Mouse (Mus musculus) heart, embryonic 13.5 days (tissue): ENCODE results near the gene Cat. TPM values are rescaled to one million over a fixed set of nuclear protein-coding genes. Genes with fewer than 3 reads are reported as not detected.

Experiments
- ATAC-seq: fragments of 200-750 bp; cut with Nextera tagmentation; 2 replicates; pipeline ENCODE4 v1.8.0; 2017; ENCODE audit warnings: moderate TSS enrichment; ENCODE audit not compliant: insufficient number of reproducible peaks, low FRiP score, low TSS enrichment; ENCODE audit errors: extremely low read depth
- H3K27ac ChIP-seq: fragments of 300-500 bp; sonication (generic); replicated peaks from 2 replicates; pipeline ENCODE4 v1.5.1; 2015; ENCODE audit warnings: moderate library complexity, mild to moderate bottlenecking, inconsistent platforms
- H3K27me3 ChIP-seq: fragments of 300-500 bp; sonication (generic); replicated peaks from 2 replicates; pipeline ENCODE4 v1.6.1; 2015; ENCODE audit warnings: mild to moderate bottlenecking, inconsistent platforms
- H3K36me3 ChIP-seq: fragments of 300-500 bp; sonication (generic); 2 replicates; pipeline ENCODE4 v1.6.1; 2015; ENCODE audit warnings: mild to moderate bottlenecking, inconsistent platforms
- H3K4me1 ChIP-seq: fragments of 300-500 bp; sonication (generic); 2 replicates; pipeline ENCODE4 v1.6.1; 2015; ENCODE audit warnings: inconsistent platforms
- H3K4me2 ChIP-seq: fragments of 300-500 bp; sonication (generic); 2 replicates; pipeline ENCODE4 v1.6.1; 2015; ENCODE audit warnings: inconsistent platforms, mild to moderate bottlenecking, moderate library complexity
- H3K4me3 ChIP-seq: fragments of 300-500 bp; sonication (generic); 2 replicates; pipeline ENCODE4 v1.5.1; 2015; ENCODE audit warnings: moderate library complexity, mild to moderate bottlenecking, inconsistent platforms
- H3K9ac ChIP-seq: fragments of 300-500 bp; sonication (generic); 2 replicates; pipeline ENCODE4 v1.6.1; 2015; ENCODE audit warnings: inconsistent platforms, mild to moderate bottlenecking, moderate library complexity
- H3K9me3 ChIP-seq: fragments of 300-500 bp; sonication (generic); 2 replicates; pipeline ENCODE4 v1.6.1; 2016; ENCODE audit warnings: inconsistent platforms
- WGBS: fragments of 180-500 bp; shearing (Covaris S2); methylation state at CpG from one replicate; pipeline ENCODE4 v1.1.7; 2015; ENCODE audit warnings: mixed read lengths; 5-methylcytosine and 5-hydroxymethylcytosine counted together
- polyA plus RNA-seq: library from polyadenylated mRNA; unstranded; fragments of >200 nt; fragmentation: Nextera tagmentation; extraction: Ambion mirVana; gene quantifications from 2 replicates; pipeline ENCODE4 v1.2.1, GENCODE M21; 2015

Gene Cat
- polyA plus RNA-seq, 1 experiment from 2014 or later, result 81.0 TPM

GRCm38 (mm10) chr2:103456646-103457045 lies 28.3 kb downstream of the Cat start:
- no peak overlapping the region for H3K4me2 ChIP-seq
- 14% methylated on average over 10 of the region's 10 CpGs for WGBS
- ATAC-seq, result no peak

GRCm38 (mm10) chr2:103455748-103456147 lies 29.2 kb downstream of the Cat start:
- no peak overlapping the region for H3K4me3 ChIP-seq
- WGBS, result 95% methylated on average over 7 of the region's 7 CpGs
- H3K9ac ChIP-seq, result no peak overlapping the region
- no peak overlapping the region for H3K4me2 ChIP-seq
- no peak for ATAC-seq
- H3K27ac ChIP-seq, result no peak overlapping the region
- no peaks in the 10 kb centered on the region for H3K27me3 ChIP-seq
- H3K36me3 ChIP-seq, result peaks cover 80% of the 10 kb centered on the region
- H3K9me3 ChIP-seq, result no peaks in the 10 kb centered on the region
- H3K4me1 ChIP-seq, result no peaks in the 10 kb centered on the region

More at GRCm38 (mm10) chr2:103456646-103457045, 28.3 kb downstream of the Cat start:
- Histone ChIP-seq H3K4me1 (no peaks in the 10 kb centered on the region), H3K9me3 (no peaks in the 10 kb centered on the region), H3K36me3 (peaks cover 88% of the 10 kb centered on the region), H3K9ac (no peak overlapping the region), H3K27me3 (no peaks in the 10 kb centered on the region), H3K4me3 (no peak overlapping the region), H3K27ac (no peak overlapping the region)

- peaks cover 5% of the 10 kb centered on the region for H3K4me1 ChIP-seq
- no peak overlapping the region for H3K4me2 ChIP-seq
- peaks cover 49% of the 10 kb centered on the region for H3K36me3 ChIP-seq
- no peak overlapping the region for H3K27ac ChIP-seq
- peaks cover 4% of the 10 kb centered on the region for H3K27me3 ChIP-seq
- H3K4me3 ChIP-seq, result no peak overlapping the region
- H3K9ac ChIP-seq, result no peak overlapping the region
- H3K9me3 ChIP-seq, result no peaks in the 10 kb centered on the region
- no peak for ATAC-seq
- WGBS, result 82% methylated on average over 5 of the region's 5 CpGs
Observed at GRCm38 (mm10) chr2:103452550-103452949, 32.4 kb downstream of the Cat start.

- H3K9me3 ChIP-seq, result no peaks in the 10 kb centered on the region
- H3K27me3 ChIP-seq, result peaks cover 10% of the 10 kb centered on the region
- peaks cover 5% of the 10 kb centered on the region for H3K4me1 ChIP-seq
- H3K9ac ChIP-seq, result no peak overlapping the region
- H3K36me3 ChIP-seq, result peaks cover 31% of the 10 kb centered on the region
- WGBS, result 89% methylated on average over 8 of the region's 8 CpGs
- H3K4me3 ChIP-seq, result no peak overlapping the region
- ATAC-seq, result no peak
- H3K4me2 ChIP-seq, result no peak overlapping the region
- H3K27ac ChIP-seq, result no peak overlapping the region
Observed at GRCm38 (mm10) chr2:103450267-103450666, 34.7 kb downstream of the Cat start.

GRCm38 (mm10) chr2:103449813-103450212 lies 35.1 kb downstream of the Cat start:
- Histone ChIP-seq H3K36me3 (peaks cover 27% of the 10 kb centered on the region), H3K4me3 (no peak overlapping the region), H3K27ac (no peak overlapping the region), H3K9ac (no peak overlapping the region), H3K27me3 (peaks cover 10% of the 10 kb centered on the region), H3K4me1 (peaks cover 5% of the 10 kb centered on the region), H3K9me3 (no peaks in the 10 kb centered on the region), H3K4me2 (no peak overlapping the region)
- no peak for ATAC-seq
- 79% methylated on average over 7 of the region's 7 CpGs for WGBS

- no peak for ATAC-seq
- no peak overlapping the region for H3K9ac ChIP-seq
Observed at GRCm38 (mm10) chr2:103448947-103449560, 35.9 kb downstream of the Cat start.

GRCm38 (mm10) chr2:103446326-103446725 lies 38.6 kb downstream of the Cat start:
- no peak overlapping the region for H3K9ac ChIP-seq
- H3K36me3 ChIP-seq, result no peaks in the 10 kb centered on the region
- H3K4me3 ChIP-seq, result no peak overlapping the region
- no peaks in the 10 kb centered on the region for H3K9me3 ChIP-seq
- H3K27me3 ChIP-seq, result peaks cover 10% of the 10 kb centered on the region
- peaks cover 5% of the 10 kb centered on the region for H3K4me1 ChIP-seq
- 82% methylated on average over 6 of the region's 6 CpGs for WGBS
- H3K4me2 ChIP-seq, result no peak overlapping the region
- ATAC-seq, result no peak
- H3K27ac ChIP-seq, result no peak overlapping the region

More at GRCm38 (mm10) chr2:103448947-103449560, 35.9 kb downstream of the Cat start:
- peak overlapping the region; percentile 26; the same call in 1 of the 2 replicates for H3K4me2 ChIP-seq
- H3K36me3 ChIP-seq, result peaks cover 19% of the 10 kb centered on the region
- peaks cover 5% of the 10 kb centered on the region for H3K4me1 ChIP-seq
- no peaks in the 10 kb centered on the region for H3K9me3 ChIP-seq
- H3K27me3 ChIP-seq, result peaks cover 10% of the 10 kb centered on the region
- no peak overlapping the region for H3K4me3 ChIP-seq
- WGBS, result 34% methylated on average over 14 of the region's 14 CpGs
- no peak overlapping the region for H3K27ac ChIP-seq

GRCm38 (mm10) chr2:103445776-103446175 lies 39.2 kb downstream of the Cat start:
- no peak for ATAC-seq
- no peaks in the 10 kb centered on the region for H3K36me3 ChIP-seq
- 54% methylated on average over 6 of the region's 6 CpGs for WGBS

GRCm38 (mm10) chr2:103439710-103440109 lies 45.2 kb downstream of the Cat start:
- no peak overlapping the region for H3K27ac ChIP-seq
- no peaks in the 10 kb centered on the region for H3K36me3 ChIP-seq
- H3K27me3 ChIP-seq, result no peaks in the 10 kb centered on the region
- peak overlapping the region; percentile 56 for H3K9ac ChIP-seq
- no peaks in the 10 kb centered on the region for H3K9me3 ChIP-seq
- peaks cover 29% of the 10 kb centered on the region for H3K4me1 ChIP-seq
- no peak for ATAC-seq
- peak overlapping the region; percentile 20 for H3K4me3 ChIP-seq
- WGBS, result under 1% methylated on average over 12 of the region's 12 CpGs
- peak overlapping the region; percentile 56 for H3K4me2 ChIP-seq

More at GRCm38 (mm10) chr2:103445776-103446175, 39.2 kb downstream of the Cat start:
- H3K9ac ChIP-seq, result no peak overlapping the region
- no peak overlapping the region for H3K27ac ChIP-seq
- H3K27me3 ChIP-seq, result peaks cover 10% of the 10 kb centered on the region
- H3K4me1 ChIP-seq, result peaks cover 5% of the 10 kb centered on the region
- no peak overlapping the region for H3K4me2 ChIP-seq
- no peak overlapping the region for H3K4me3 ChIP-seq
- H3K9me3 ChIP-seq, result no peaks in the 10 kb centered on the region

GRCm38 (mm10) chr2:103439071-103439622 lies 45.8 kb downstream of the Cat start:
- Histone ChIP-seq H3K9ac (0 out of 2 replicates have a peak overlapping the region, but pooled peaks have one; percentile 24), H3K4me2 (peak overlapping the region; percentile 56), H3K27ac (no peak overlapping the region), H3K4me1 (peaks cover 29% of the 10 kb centered on the region), H3K36me3 (no peaks in the 10 kb centered on the region), H3K27me3 (no peaks in the 10 kb centered on the region), H3K9me3 (no peaks in the 10 kb centered on the region), H3K4me3 (no peak overlapping the region)
- WGBS, result 73% methylated on average over 11 of the region's 11 CpGs
- no peak for ATAC-seq

GRCm38 (mm10) chr2:103436534-103436933 lies 48.4 kb downstream of the Cat start:
- H3K27me3 ChIP-seq, result no peaks in the 10 kb centered on the region
- no peaks in the 10 kb centered on the region for H3K36me3 ChIP-seq
- no peak overlapping the region for H3K4me3 ChIP-seq
- peak; percentile 32; the same call in 1 of the 2 replicates for ATAC-seq
- no peaks in the 10 kb centered on the region for H3K9me3 ChIP-seq
- 0 out of 2 replicates have a peak overlapping the region, but pooled peaks have one; percentile 17 for H3K9ac ChIP-seq
- no peak overlapping the region for H3K4me2 ChIP-seq
- H3K27ac ChIP-seq, result peak overlapping the region; percentile 69
- peaks cover 42% of the 10 kb centered on the region for H3K4me1 ChIP-seq
- WGBS, result 39% methylated on average over 5 of the region's 5 CpGs

- Histone ChIP-seq H3K36me3 (no peaks in the 10 kb centered on the region), H3K4me3 (no peak overlapping the region), H3K4me2 (no peak overlapping the region), H3K4me1 (peaks cover 42% of the 10 kb centered on the region), H3K27me3 (0 out of 2 replicates have a peak, but pooled peaks cover 2% of the 10 kb centered on the region), H3K27ac (no peak overlapping the region), H3K9ac (no peak overlapping the region), H3K9me3 (no peaks in the 10 kb centered on the region)
- no peak for ATAC-seq
- 69% methylated on average over 2 of the region's 2 CpGs for WGBS
Observed at GRCm38 (mm10) chr2:103435110-103435509, 49.9 kb downstream of the Cat start.
